Mouse (Mus musculus) E14TG2a.4 (cell line): ENCODE data around the gene Adsl.

Source experiments
- CTCF ChIP-seq: conservative IDR thresholded peaks from 2 replicates; pipeline ENCODE4 v1.5.1; 2014; ENCODE audit warnings: low read length
- NANOG ChIP-seq: IDR thresholded peaks from 2 replicates; pipeline ENCODE4 v1.6.1; 2014; ENCODE audit warnings: borderline replicate concordance, low read length, mixed read lengths

GRCm38 (mm10) chr15:81016488-81016887 is 68.2 kb downstream of the Adsl start:
- TF ChIP-seq NANOG (no peak), CTCF (no peak)
